Mouse (Mus musculus): ENCODE measurements around the gene Osmr. TPM values are rescaled to one million over a fixed set of nuclear protein-coding genes. Genes with fewer than 3 reads are reported as not detected.
A peak's percentile ranks its signal among the peaks of the same experiment; 100 is the strongest.

Gene Osmr
- polyA plus RNA-seq, 1 experiment: 3.6 TPM

GRCm38 (mm10) chr15:6883091-6883490 lies 8.3 kb upstream of the Osmr start:
- 27% methylated on average over 4 of the region's 4 CpGs for WGBS
- TF ChIP-seq POLR2A (IDR thresholded peaks at IDR 0.05; ENCODE audit: low read depth, low read length) (no peak), CTCF (IDR thresholded peaks at IDR 0.05; ENCODE audit: extremely low read depth, insufficient read depth, insufficient read length, insufficient replicate concordance) (no peak)
- H3K36me3 ChIP-seq (ENCODE audit: control insufficient read depth, insufficient read depth, low read length): no peaks in the 10 kb centered on the region
- H3K4me3 ChIP-seq (ENCODE audit: extremely low read depth, insufficient read depth, insufficient read length): no peak overlapping the region
- DNase-seq (ENCODE audit: low read depth in 1 of 2, low spot score in 2 of 2): no peak
- H3K27ac ChIP-seq (ENCODE audit: insufficient read depth, low read length): peak overlapping the region; percentile 29; the same call in 1 of the 2 replicates
- no peaks in the 10 kb centered on the region for H3K4me1 ChIP-seq (ENCODE audit: control insufficient read depth, insufficient read depth, insufficient read length)
- H3K27me3 ChIP-seq (ENCODE audit: control insufficient read depth, insufficient read depth, low read length): no peaks in the 10 kb centered on the region

GRCm38 (mm10) chr15:6882180-6882579 lies 7.4 kb upstream of the Osmr start:
- Histone ChIP-seq H3K27ac (ENCODE audit: insufficient read depth, low read length) (no peak overlapping the region), H3K4me3 (ENCODE audit: extremely low read depth, insufficient read depth, insufficient read length) (no peak overlapping the region)

GRCm38 (mm10) chr15:6881211-6881610 lies 6.4 kb upstream of the Osmr start:
- WGBS: 74% methylated on average over 9 of the region's 9 CpGs

More at GRCm38 (mm10) chr15:6882180-6882579, 7.4 kb upstream of the Osmr start:
- no peaks in the 10 kb centered on the region for H3K36me3 ChIP-seq (ENCODE audit: control insufficient read depth, insufficient read depth, low read length)
- H3K4me1 ChIP-seq (ENCODE audit: control insufficient read depth, insufficient read depth, insufficient read length): no peaks in the 10 kb centered on the region
- TF ChIP-seq POLR2A (IDR thresholded peaks at IDR 0.05; ENCODE audit: low read depth, low read length): no peak
- no peaks in the 10 kb centered on the region for H3K27me3 ChIP-seq (ENCODE audit: control insufficient read depth, insufficient read depth, low read length)
- DNase-seq (ENCODE audit: low read depth in 1 of 2, low spot score in 2 of 2): no peak
- 28% methylated on average over 7 of the region's 7 CpGs for WGBS

GRCm38 (mm10) chr15:6873807-6874600 lies 765 bp downstream of the Osmr start:
- peak overlapping the region; percentile 69; the same call in 1 of the 2 replicates for H3K27ac ChIP-seq (ENCODE audit: insufficient read depth, low read length)
- no peaks in the 10 kb centered on the region for H3K4me1 ChIP-seq (ENCODE audit: control insufficient read depth, insufficient read depth, insufficient read length)
- TF ChIP-seq POLR2A (IDR thresholded peaks at IDR 0.05; ENCODE audit: low read depth, low read length) (no peak), CTCF (IDR thresholded peaks at IDR 0.05; ENCODE audit: extremely low read depth, insufficient read depth, insufficient read length, insufficient replicate concordance) (no peak)
- no peaks in the 10 kb centered on the region for H3K36me3 ChIP-seq (ENCODE audit: control insufficient read depth, insufficient read depth, low read length)
- H3K4me3 ChIP-seq (ENCODE audit: extremely low read depth, insufficient read depth, insufficient read length): peak overlapping the region; percentile 25; the same call in 1 of the 2 replicates
- 5% methylated on average over 52 of the region's 52 CpGs for WGBS
- DNase-seq (ENCODE audit: low read depth in 1 of 2, low spot score in 2 of 2): no peak
- peaks cover 5% of the 10 kb centered on the region; the same call in 1 of the 2 replicates for H3K27me3 ChIP-seq (ENCODE audit: control insufficient read depth, insufficient read depth, low read length)

More at GRCm38 (mm10) chr15:6881211-6881610, 6.4 kb upstream of the Osmr start:
- Histone ChIP-seq H3K4me1 (ENCODE audit: control insufficient read depth, insufficient read depth, insufficient read length) (no peaks in the 10 kb centered on the region), H3K4me3 (ENCODE audit: extremely low read depth, insufficient read depth, insufficient read length) (no peak overlapping the region), H3K27ac (ENCODE audit: insufficient read depth, low read length) (no peak overlapping the region), H3K36me3 (ENCODE audit: control insufficient read depth, insufficient read depth, low read length) (no peaks in the 10 kb centered on the region), H3K27me3 (ENCODE audit: control insufficient read depth, insufficient read depth, low read length) (no peaks in the 10 kb centered on the region)
- DNase-seq (ENCODE audit: low read depth in 1 of 2, low spot score in 2 of 2): no peak
- no peak for TF ChIP-seq POLR2A (IDR thresholded peaks at IDR 0.05; ENCODE audit: low read depth, low read length)
- TF ChIP-seq CTCF (IDR thresholded peaks at IDR 0.05; ENCODE audit: extremely low read depth, insufficient read depth, insufficient read length, insufficient replicate concordance): no peak

- Histone ChIP-seq H3K27ac (ENCODE audit: insufficient read depth, low read length) (peak overlapping the region; percentile 69; the same call in 1 of the 2 replicates), H3K4me3 (ENCODE audit: extremely low read depth, insufficient read depth, insufficient read length) (peak overlapping the region; percentile 25; the same call in 1 of the 2 replicates), H3K4me1 (ENCODE audit: control insufficient read depth, insufficient read depth, insufficient read length) (no peaks in the 10 kb centered on the region), H3K36me3 (ENCODE audit: control insufficient read depth, insufficient read depth, low read length) (no peaks in the 10 kb centered on the region), H3K27me3 (ENCODE audit: control insufficient read depth, insufficient read depth, low read length) (peaks cover 5% of the 10 kb centered on the region; the same call in 1 of the 2 replicates)
- no peak for TF ChIP-seq POLR2A (IDR thresholded peaks at IDR 0.05; ENCODE audit: low read depth, low read length)
- no peak for TF ChIP-seq CTCF (IDR thresholded peaks at IDR 0.05; ENCODE audit: extremely low read depth, insufficient read depth, insufficient read length, insufficient replicate concordance)
- 25% methylated on average over 17 of the region's 17 CpGs for WGBS
- DNase-seq (ENCODE audit: low read depth in 1 of 2, low spot score in 2 of 2): no peak
Observed at GRCm38 (mm10) chr15:6873154-6873806, 1.5 kb downstream of the Osmr start.

GRCm38 (mm10) chr15:6871621-6872359 lies 3.0 kb downstream of the Osmr start:
- Histone ChIP-seq H3K27ac (ENCODE audit: insufficient read depth, low read length) (no peak overlapping the region), H3K4me3 (ENCODE audit: extremely low read depth, insufficient read depth, insufficient read length) (no peak overlapping the region; the same call in 1 of the 2 replicates)
- WGBS: 16% methylated on average over 11 of the region's 11 CpGs

More at GRCm38 (mm10) chr15:6871621-6872359, 3.0 kb downstream of the Osmr start:
- Histone ChIP-seq H3K4me1 (ENCODE audit: control insufficient read depth, insufficient read depth, insufficient read length) (no peaks in the 10 kb centered on the region), H3K27me3 (ENCODE audit: control insufficient read depth, insufficient read depth, low read length) (peaks cover 5% of the 10 kb centered on the region; the same call in 1 of the 2 replicates), H3K36me3 (ENCODE audit: control insufficient read depth, insufficient read depth, low read length) (no peaks in the 10 kb centered on the region)
- no peak for TF ChIP-seq POLR2A (IDR thresholded peaks at IDR 0.05; ENCODE audit: low read depth, low read length)
- no peak for TF ChIP-seq CTCF (IDR thresholded peaks at IDR 0.05; ENCODE audit: extremely low read depth, insufficient read depth, insufficient read length, insufficient replicate concordance)
- DNase-seq (ENCODE audit: low read depth in 1 of 2, low spot score in 2 of 2): no peak

Data from spleen, adult 2 months (tissue).